Mouse (Mus musculus) brown adipose tissue, adult 24 weeks (tissue): ENCODE measurements at regions not wholly inside any gene's neighbourhood (a gene's known extent, or its start where the extent isn't known, plus 50 kb on each side); places are given as distances from the start of the nearest gene placed in this dataset.

Source experiments
- H3K27ac ChIP-seq: fragments of 200-500 bp; replicated peaks from 2 replicates; pipeline ENCODE4 v1.5.1; 2012; ENCODE audit warnings: low read depth, mild to moderate bottlenecking, low read length
- H3K4me1 ChIP-seq: fragments of 200-500 bp; 2 replicates; pipeline ENCODE4 v1.6.1; 2012; ENCODE audit warnings: low read length, mixed read lengths; ENCODE audit not compliant: control insufficient read depth, insufficient read depth, insufficient read length
- H3K4me3 ChIP-seq: fragments of 200-500 bp; 2 replicates; pipeline ENCODE4 v1.5.1; 2012; ENCODE audit warnings: low read depth, mild to moderate bottlenecking, low read length, moderate library complexity; ENCODE audit not compliant: insufficient read depth

DNA sequence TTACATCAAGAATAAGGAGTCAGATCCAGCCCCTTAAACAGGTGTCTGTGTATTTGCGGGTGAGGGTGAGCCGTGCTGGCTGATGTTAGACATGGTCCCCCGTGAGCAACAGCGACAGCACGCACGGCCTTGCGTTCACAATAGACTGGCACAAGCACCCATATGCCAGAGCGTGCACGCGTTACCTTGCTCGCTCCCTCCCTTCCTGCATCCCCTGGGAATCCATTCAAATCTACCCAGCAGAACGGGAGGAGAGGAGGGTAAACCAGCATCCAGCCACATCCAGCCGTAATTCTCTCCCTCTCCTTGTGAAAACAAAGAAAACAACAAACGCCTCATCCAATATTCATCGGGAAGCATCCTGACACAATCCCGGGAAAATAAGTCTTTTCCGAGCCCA, 124.2 kb upstream of the Thy1 start:
- H3K4me3 ChIP-seq = no peak overlapping the region
- H3K27ac ChIP-seq = no peak overlapping the region
- H3K4me1 ChIP-seq = no peaks in the 10 kb centered on the region

- Histone ChIP-seq H3K27ac (no peak overlapping the region), H3K4me3 (no peak overlapping the region), H3K4me1 (no peaks in the 10 kb centered on the region)
Observed at GRCm38 (mm10) chr9:43920053-43920754, 123.0 kb upstream of the Thy1 start.

DNA sequence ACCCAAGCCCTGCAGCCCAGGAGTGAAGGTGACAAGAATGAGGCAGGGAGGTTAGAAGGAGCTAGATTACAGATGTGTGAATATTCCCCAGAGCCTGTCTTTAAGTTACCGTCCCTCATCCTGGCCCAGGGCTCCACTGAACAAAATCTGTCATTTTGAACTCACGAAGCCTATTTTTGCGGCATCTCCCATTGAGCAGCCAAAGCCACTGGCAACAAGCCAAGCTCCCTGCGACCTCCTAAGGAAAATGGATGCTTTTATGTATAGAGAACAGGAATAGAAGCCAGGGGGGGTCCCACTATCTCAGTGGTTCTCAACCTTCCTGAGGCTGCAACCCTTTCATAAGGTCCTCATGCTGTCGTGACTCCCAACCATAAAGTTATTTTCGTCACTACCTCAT, 121.0 kb upstream of the Thy1 start:
- no peak overlapping the region for H3K27ac ChIP-seq
- no peak overlapping the region for H3K4me3 ChIP-seq
- H3K4me1 ChIP-seq = no peaks in the 10 kb centered on the region

DNA sequence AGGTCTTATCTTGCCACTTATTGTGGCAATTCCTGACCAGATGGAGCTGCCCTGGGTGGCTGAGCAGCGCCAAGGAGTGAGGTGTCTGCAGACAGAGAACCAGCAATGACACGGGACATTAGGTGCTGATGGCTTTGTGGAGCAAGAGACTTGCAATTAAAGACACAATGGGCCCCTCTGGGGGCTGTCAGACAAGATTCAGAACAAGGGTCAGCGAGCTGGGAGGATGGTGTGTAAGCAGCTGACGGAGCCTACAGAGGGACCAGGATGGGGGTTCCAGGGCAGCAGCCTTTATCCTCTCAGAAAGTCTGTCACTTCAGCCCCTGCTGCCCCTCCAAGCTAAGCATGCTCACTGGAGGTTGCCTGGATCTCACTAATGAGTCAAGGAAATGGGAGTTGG, 120.1 kb upstream of the Thy1 start:
- no peak overlapping the region for H3K27ac ChIP-seq
- H3K4me3 ChIP-seq = no peak overlapping the region
- no peaks in the 10 kb centered on the region for H3K4me1 ChIP-seq

DNA sequence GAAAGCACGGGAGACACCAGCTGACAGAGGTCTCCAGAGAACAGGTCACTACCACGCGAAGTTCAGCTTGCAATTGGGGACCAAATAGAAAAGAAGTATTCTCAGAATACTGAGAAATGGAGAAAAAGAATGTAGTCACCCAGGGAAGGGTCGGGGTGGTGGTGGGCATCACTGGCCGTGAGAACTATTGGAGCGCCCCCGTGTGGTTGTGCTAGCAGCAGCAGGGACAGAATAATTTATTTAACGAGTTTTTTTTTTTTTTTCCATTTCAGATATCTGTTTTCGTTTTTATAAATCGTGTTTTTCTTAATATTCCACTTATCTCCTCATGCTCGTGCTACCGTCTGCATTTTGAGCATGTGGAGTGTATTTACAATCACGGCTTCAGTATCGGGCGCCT, 118.4 kb upstream of the Thy1 start:
- H3K4me1 ChIP-seq = no peaks in the 10 kb centered on the region
- no peak overlapping the region for H3K4me3 ChIP-seq

GRCm38 (mm10) chr9:43929312-43930036, 113.7 kb upstream of the Thy1 start:
- Histone ChIP-seq H3K4me3 (no peak overlapping the region), H3K27ac (no peak overlapping the region), H3K4me1 (no peaks in the 10 kb centered on the region)

More for the DNA sequence above, 118.4 kb upstream of the Thy1 start:
- H3K27ac ChIP-seq = no peak overlapping the region

- H3K4me3 ChIP-seq = no peak overlapping the region
- H3K4me1 ChIP-seq = no peaks in the 10 kb centered on the region
- no peak overlapping the region for H3K27ac ChIP-seq
Observed at GRCm38 (mm10) chr9:43930037-43930404, 113.2 kb upstream of the Thy1 start.

GRCm38 (mm10) chr9:43930476-43930875, 112.7 kb upstream of the Thy1 start:
- H3K4me3 ChIP-seq = no peak overlapping the region
- no peak overlapping the region for H3K27ac ChIP-seq
- H3K4me1 ChIP-seq = no peaks in the 10 kb centered on the region

DNA sequence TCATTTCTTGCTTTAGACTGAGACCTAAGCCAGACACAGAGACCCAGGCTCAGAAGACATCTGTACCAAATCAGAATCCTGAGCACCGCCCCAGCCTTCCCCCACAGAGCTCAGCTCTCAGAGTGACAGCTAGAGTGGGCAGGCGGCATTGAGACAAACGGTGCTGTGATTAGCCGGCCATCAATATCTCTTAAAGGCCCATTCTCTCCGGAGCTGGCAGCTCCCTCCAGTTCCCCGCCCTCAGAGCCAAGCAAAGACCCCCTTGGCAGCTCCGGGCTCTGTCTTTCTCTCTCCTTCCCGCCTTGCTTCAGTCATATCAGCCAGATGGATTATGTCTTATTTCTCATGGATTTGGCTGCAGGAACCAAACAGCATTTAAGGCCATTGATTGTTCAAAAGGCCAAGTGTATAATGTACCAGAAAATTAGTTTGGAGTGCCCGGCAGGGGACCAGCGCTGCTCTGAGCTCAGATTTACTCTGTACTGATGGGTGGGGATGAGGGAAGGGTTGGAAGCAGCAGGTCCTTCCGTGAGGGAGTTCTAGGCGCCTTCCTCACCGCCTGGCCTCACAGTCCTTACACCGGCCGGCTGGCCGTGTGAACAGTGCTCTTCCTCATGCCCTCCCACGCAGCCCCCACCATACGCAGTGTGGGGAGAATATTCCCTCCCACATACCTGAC, 109.0 kb upstream of the Thy1 start:
- H3K4me1 ChIP-seq = no peaks in the 10 kb centered on the region
- H3K4me3 ChIP-seq = no peak overlapping the region

GRCm38 (mm10) chr9:43934691-43935064, 108.5 kb upstream of the Thy1 start:
- Histone ChIP-seq H3K4me1 (no peaks in the 10 kb centered on the region), H3K4me3 (no peak overlapping the region), H3K27ac (no peak overlapping the region)

More for the DNA sequence above, 109.0 kb upstream of the Thy1 start:
- no peak overlapping the region for H3K27ac ChIP-seq

- Histone ChIP-seq H3K27ac (no peak overlapping the region), H3K4me3 (no peak overlapping the region), H3K4me1 (no peaks in the 10 kb centered on the region)
Observed at GRCm38 (mm10) chr9:43939336-43939735, 103.8 kb upstream of the Thy1 start.

GRCm38 (mm10) chr9:43942147-43942546, 101.0 kb upstream of the Thy1 start:
- Histone ChIP-seq H3K4me3 (no peak overlapping the region), H3K27ac (no peak overlapping the region), H3K4me1 (no peaks in the 10 kb centered on the region)

- Histone ChIP-seq H3K4me1 (no peaks in the 10 kb centered on the region), H3K4me3 (no peak overlapping the region)
Observed at GRCm38 (mm10) chr9:43943522-43943921, 99.7 kb upstream of the Thy1 start.

GRCm38 (mm10) chr9:43944816-43945741, 98.1 kb upstream of the Thy1 start:
- Histone ChIP-seq H3K4me1 (no peaks in the 10 kb centered on the region), H3K4me3 (no peak overlapping the region), H3K27ac (no peak overlapping the region)

More at GRCm38 (mm10) chr9:43943522-43943921, 99.7 kb upstream of the Thy1 start:
- no peak overlapping the region for H3K27ac ChIP-seq
